Mouse (Mus musculus): ENCODE measurements around the gene Mthfsd. TPM values are rescaled to one million over a fixed set of nuclear protein-coding genes. Genes with fewer than 3 reads are reported as not detected.

The Mthfsd gene
- total RNA-seq, 4 experiments from 2014 or later, result 11.8 to 14.2 (median 13.2) TPM

- DNase-seq (ENCODE audit: low spot score in 2 of 2), result no peak
Measured at GRCm38 (mm10) chr8:121088871-121089630, 19.1 kb downstream of the Mthfsd start.

- no peak for DNase-seq (ENCODE audit: low spot score in 2 of 2)
Measured at GRCm38 (mm10) chr8:121088281-121088680, 19.9 kb downstream of the Mthfsd start.

GRCm38 (mm10) chr8:121086004-121086900 lies 21.9 kb downstream of the Mthfsd start:
- no peak for DNase-seq (ENCODE audit: low spot score in 2 of 2)

GRCm38 (mm10) chr8:121085561-121085960 lies 22.6 kb downstream of the Mthfsd start:
- DNase-seq (ENCODE audit: low spot score in 2 of 2), result no peak

- DNase-seq (ENCODE audit: low spot score in 2 of 2), result no peak
Measured at GRCm38 (mm10) chr8:121085011-121085410, 23.2 kb downstream of the Mthfsd start.

- no peak for DNase-seq (ENCODE audit: low spot score in 2 of 2)
Measured at GRCm38 (mm10) chr8:121084210-121084951, 23.8 kb downstream of the Mthfsd start, which contains the start of gene Foxf1. Foxf1 (plus strand) TSS chr8:121084386.

GRCm38 (mm10) chr8:121083936-121084209 lies 24.3 kb downstream of the Mthfsd start:
- DNase-seq (ENCODE audit: low spot score in 2 of 2), result no peak

- DNase-seq (ENCODE audit: low spot score in 2 of 2), result peak; percentile 25 to 30
Measured at GRCm38 (mm10) chr8:121083093-121083935, 24.9 kb downstream of the Mthfsd start.

- no peak for DNase-seq (ENCODE audit: low spot score in 2 of 2)
Measured at GRCm38 (mm10) chr8:121082218-121083092, 25.7 kb downstream of the Mthfsd start.

- no peak for DNase-seq (ENCODE audit: low spot score in 2 of 2)
Measured at GRCm38 (mm10) chr8:121081398-121081797, 26.8 kb downstream of the Mthfsd start.

GRCm38 (mm10) chr8:121080361-121081090 lies 27.7 kb downstream of the Mthfsd start:
- DNase-seq (ENCODE audit: low spot score in 2 of 2), result no peak

GRCm38 (mm10) chr8:121079944-121080343 lies 28.2 kb downstream of the Mthfsd start:
- DNase-seq (ENCODE audit: low spot score in 2 of 2), result no peak

- no peak for DNase-seq (ENCODE audit: low spot score in 2 of 2)
Measured at GRCm38 (mm10) chr8:121079201-121079600, 29.0 kb downstream of the Mthfsd start.

GRCm38 (mm10) chr8:121078721-121079120 lies 29.5 kb downstream of the Mthfsd start:
- DNase-seq (ENCODE audit: low spot score in 2 of 2), result no peak

GRCm38 (mm10) chr8:121076555-121076954 lies 31.6 kb downstream of the Mthfsd start:
- DNase-seq (ENCODE audit: low spot score in 2 of 2), result no peak

- DNase-seq (ENCODE audit: low spot score in 2 of 2), result no peak
Measured at GRCm38 (mm10) chr8:121075936-121076335, 32.3 kb downstream of the Mthfsd start.

GRCm38 (mm10) chr8:121074848-121075145 lies 33.4 kb downstream of the Mthfsd start:
- no peak for DNase-seq (ENCODE audit: low spot score in 2 of 2)

GRCm38 (mm10) chr8:121074108-121074847 lies 33.9 kb downstream of the Mthfsd start:
- DNase-seq (ENCODE audit: low spot score in 2 of 2), result no peak

Measured in gastrocnemius, adult 8-10 months (tissue).